Mouse (Mus musculus): Measurements from ENCODE around the gene Sec63. TPM values are rescaled to one million over a fixed set of nuclear protein-coding genes. Genes with fewer than 3 reads are reported as not detected.

Gene Sec63
- polyA plus RNA-seq, 1 experiment from 2014 or later: 22.7 TPM

GRCm38 (mm10) chr10:42855250-42855649 lies 94.0 kb downstream of the Sec63 start:
- Histone ChIP-seq H3K9ac (no peak overlapping the region), H3K4me1 (ENCODE audit: insufficient read depth) (no peaks in the 10 kb centered on the region), H3K27me3 (ENCODE audit: insufficient read depth, low read length) (no peaks in the 10 kb centered on the region), H3K36me3 (ENCODE audit: insufficient read depth) (no peaks in the 10 kb centered on the region), H3K4me2 (no peak overlapping the region), H3K9me3 (ENCODE audit: low read depth, low read length) (no peaks in the 10 kb centered on the region), H3K27ac (ENCODE audit: low read depth) (peak overlapping the region; percentile 32; the same call in 1 of the 2 replicates), H3K4me3 (ENCODE audit: low read depth, low read length) (no peak overlapping the region)
- peak; percentile 82 for DNase-seq
- WGBS: 11% methylated on average over 5 of the region's 5 CpGs
- ATAC-seq (ENCODE audit: insufficient read depth): peak; percentile 83; the same call in 1 of the 2 replicates
- TF ChIP-seq CTCF (IDR thresholded peaks at IDR 0.05; ENCODE audit: low read depth): no peak

GRCm38 (mm10) chr10:42856574-42856973 lies 95.3 kb downstream of the Sec63 start:
- Histone ChIP-seq H3K4me2 (no peak overlapping the region), H3K27ac (ENCODE audit: low read depth) (no peak overlapping the region), H3K36me3 (ENCODE audit: insufficient read depth) (no peaks in the 10 kb centered on the region), H3K9me3 (ENCODE audit: low read depth, low read length) (no peaks in the 10 kb centered on the region), H3K4me1 (ENCODE audit: insufficient read depth) (no peaks in the 10 kb centered on the region), H3K27me3 (ENCODE audit: insufficient read depth, low read length) (no peaks in the 10 kb centered on the region), H3K4me3 (ENCODE audit: low read depth, low read length) (no peak overlapping the region), H3K9ac (no peak overlapping the region)
- ATAC-seq (ENCODE audit: insufficient read depth) (no peak), DNase-seq (no peak)
- 96% methylated on average over 9 of the region's 9 CpGs for WGBS
- TF ChIP-seq CTCF (IDR thresholded peaks at IDR 0.05; ENCODE audit: low read depth): no peak

GRCm38 (mm10) chr10:42857021-42857420 lies 95.7 kb downstream of the Sec63 start:
- H3K36me3 ChIP-seq (ENCODE audit: insufficient read depth): no peaks in the 10 kb centered on the region
- no peaks in the 10 kb centered on the region for H3K4me1 ChIP-seq (ENCODE audit: insufficient read depth)
- DNase-seq: no peak
- H3K4me3 ChIP-seq (ENCODE audit: low read depth, low read length): no peak overlapping the region
- H3K27me3 ChIP-seq (ENCODE audit: insufficient read depth, low read length): no peaks in the 10 kb centered on the region
- H3K27ac ChIP-seq (ENCODE audit: low read depth): no peak overlapping the region
- ATAC-seq (ENCODE audit: insufficient read depth): no peak
- TF ChIP-seq CTCF (IDR thresholded peaks at IDR 0.05; ENCODE audit: low read depth): no peak
- no peak overlapping the region for H3K4me2 ChIP-seq
- no peaks in the 10 kb centered on the region for H3K9me3 ChIP-seq (ENCODE audit: low read depth, low read length)
- WGBS: 90% methylated on average over 2 of the region's 2 CpGs
- no peak overlapping the region for H3K9ac ChIP-seq

GRCm38 (mm10) chr10:42859781-42860158 lies 98.5 kb downstream of the Sec63 start:
- no peak for ATAC-seq (ENCODE audit: insufficient read depth)
- Histone ChIP-seq H3K9me3 (ENCODE audit: low read depth, low read length) (no peaks in the 10 kb centered on the region), H3K27me3 (ENCODE audit: insufficient read depth, low read length) (no peaks in the 10 kb centered on the region), H3K4me2 (no peak overlapping the region), H3K4me3 (ENCODE audit: low read depth, low read length) (no peak overlapping the region), H3K9ac (no peak overlapping the region), H3K27ac (ENCODE audit: low read depth) (no peak overlapping the region), H3K4me1 (ENCODE audit: insufficient read depth) (no peaks in the 10 kb centered on the region), H3K36me3 (ENCODE audit: insufficient read depth) (no peaks in the 10 kb centered on the region)
- DNase-seq: no peak
- no peak for TF ChIP-seq CTCF (IDR thresholded peaks at IDR 0.05; ENCODE audit: low read depth)
- WGBS: 38% methylated on average over 2 of the region's 2 CpGs

- H3K9ac ChIP-seq: no peak within 1 kb of the TSS
- H3K36me3 ChIP-seq (ENCODE audit: insufficient read depth): no peaks in the 10 kb centered on the region
- H3K9me3 ChIP-seq (ENCODE audit: low read depth, low read length): no peaks in the 10 kb centered on the region
- no peak within 1 kb of the TSS for H3K27ac ChIP-seq (ENCODE audit: low read depth)
- peaks cover 3% of the 10 kb centered on the region; the same call in 1 of the 2 replicates for H3K4me1 ChIP-seq (ENCODE audit: insufficient read depth)
- 42% methylated on average over 17 of the region's 17 CpGs for WGBS
- ATAC-seq (ENCODE audit: insufficient read depth) (no peak), DNase-seq (peak; percentile 69)
- H3K4me2 ChIP-seq: 0 out of 2 replicates have a peak within 1 kb of the TSS, but pooled peaks have one; percentile 19
- H3K27me3 ChIP-seq (ENCODE audit: insufficient read depth, low read length): no peaks in the 10 kb centered on the region
- no peak for TF ChIP-seq CTCF (IDR thresholded peaks at IDR 0.05; ENCODE audit: low read depth)
- no peak within 1 kb of the TSS for H3K4me3 ChIP-seq (ENCODE audit: low read depth, low read length)
Observed at GRCm38 (mm10) chr10:42860159-42860911, 99.0 kb downstream of the Sec63 start, which contains the start of gene Scml4. Gene Scml4 (plus strand): TSS chr10:42860370.

GRCm38 (mm10) chr10:42861446-42861845 lies 100.2 kb downstream of the Sec63 start:
- no peaks in the 10 kb centered on the region for H3K36me3 ChIP-seq (ENCODE audit: insufficient read depth)
- no peaks in the 10 kb centered on the region for H3K9me3 ChIP-seq (ENCODE audit: low read depth, low read length)
- no peak for DNase-seq
- ATAC-seq (ENCODE audit: insufficient read depth): no peak
- no peak overlapping the region for H3K27ac ChIP-seq (ENCODE audit: low read depth)
- TF ChIP-seq CTCF (IDR thresholded peaks at IDR 0.05; ENCODE audit: low read depth): no peak
- peaks cover 3% of the 10 kb centered on the region; the same call in 1 of the 2 replicates for H3K4me1 ChIP-seq (ENCODE audit: insufficient read depth)
- no peak overlapping the region for H3K9ac ChIP-seq
- no peaks in the 10 kb centered on the region for H3K27me3 ChIP-seq (ENCODE audit: insufficient read depth, low read length)
- WGBS: 74% methylated on average over 7 of the region's 7 CpGs
- no peak overlapping the region for H3K4me3 ChIP-seq (ENCODE audit: low read depth, low read length)
- no peak overlapping the region for H3K4me2 ChIP-seq

- Histone ChIP-seq H3K36me3 (ENCODE audit: insufficient read depth) (no peaks in the 10 kb centered on the region), H3K27ac (ENCODE audit: low read depth) (no peak overlapping the region), H3K9me3 (ENCODE audit: low read depth, low read length) (no peaks in the 10 kb centered on the region), H3K4me3 (ENCODE audit: low read depth, low read length) (no peak overlapping the region), H3K27me3 (ENCODE audit: insufficient read depth, low read length) (no peaks in the 10 kb centered on the region), H3K9ac (no peak overlapping the region), H3K4me1 (ENCODE audit: insufficient read depth) (peaks cover 3% of the 10 kb centered on the region; the same call in 1 of the 2 replicates), H3K4me2 (peak overlapping the region; percentile 23; the same call in 1 of the 2 replicates)
- 40% methylated on average over 13 of the region's 13 CpGs for WGBS
- DNase-seq (peak; percentile 51), ATAC-seq (ENCODE audit: insufficient read depth) (no peak)
- no peak for TF ChIP-seq CTCF (IDR thresholded peaks at IDR 0.05; ENCODE audit: low read depth)
Observed at GRCm38 (mm10) chr10:42862102-42862740, 100.9 kb downstream of the Sec63 start.

All from lung, embryonic 14.5 days (tissue).